Mouse (Mus musculus) large intestine, adult 2 months (tissue): Measurements from ENCODE around the gene Abhd15. TPM values are rescaled to one million over a fixed set of nuclear protein-coding genes. Genes with fewer than 3 reads are reported as not detected.

Experiments
- DNase-seq: peaks from one replicate; pipeline ENCODE4 v3.0.0-alpha.2; 2012; ENCODE audit warnings: low read depth, low spot score
- WGBS: fragments of 180-500 bp; shearing (Covaris S2); methylation state at CpG from one replicate; pipeline ENCODE4 v1.1.7; 2018; 5-methylcytosine and 5-hydroxymethylcytosine counted together
- polyA plus RNA-seq: library from polyadenylated mRNA; depleted of rRNA; stranded (reverse); fragments of >200 nt; gene quantifications from 2 replicates; pipeline ENCODE4 v1.2.3, GENCODE M21; 2012; rRNA removed

Gene Abhd15
- polyA plus RNA-seq = 1.0 and 1.8 TPM in 2 replicates

- under 1% methylated on average over 72 of the region's 72 CpGs for WGBS
- DNase-seq = no peak
Measured at GRCm38 (mm10) chr11:77514832-77515636, at the start of gene Abhd15. Abhd15 (plus strand) TSS chr11:77515121.

- WGBS = 39% methylated on average over 9 of the region's 9 CpGs
- no peak for DNase-seq
Measured at GRCm38 (mm10) chr11:77466544-77466943, 48.4 kb upstream of the Abhd15 start.

DNA sequence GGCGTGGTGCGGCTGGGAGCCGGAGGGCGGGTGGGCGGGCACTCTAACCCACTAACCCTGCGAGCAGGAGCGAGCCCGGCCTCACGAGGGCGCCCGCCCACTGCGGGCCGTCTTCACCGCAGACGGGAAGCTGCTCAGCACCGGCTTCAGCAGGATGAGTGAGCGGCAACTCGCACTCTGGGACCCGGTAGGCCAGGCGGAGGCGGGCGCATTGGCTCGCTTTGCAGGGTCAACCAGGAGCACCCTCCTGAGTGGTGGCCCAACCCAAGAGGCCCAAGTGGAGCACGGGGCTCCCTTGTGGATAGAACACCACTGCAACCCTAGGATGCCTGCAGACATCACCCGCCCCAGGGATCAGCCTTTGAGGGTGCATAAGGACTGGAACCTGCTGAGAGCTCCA, 47.8 kb upstream of the Abhd15 start:
- 2% methylated on average over 25 of the region's 25 CpGs for WGBS
- DNase-seq = no peak

DNA sequence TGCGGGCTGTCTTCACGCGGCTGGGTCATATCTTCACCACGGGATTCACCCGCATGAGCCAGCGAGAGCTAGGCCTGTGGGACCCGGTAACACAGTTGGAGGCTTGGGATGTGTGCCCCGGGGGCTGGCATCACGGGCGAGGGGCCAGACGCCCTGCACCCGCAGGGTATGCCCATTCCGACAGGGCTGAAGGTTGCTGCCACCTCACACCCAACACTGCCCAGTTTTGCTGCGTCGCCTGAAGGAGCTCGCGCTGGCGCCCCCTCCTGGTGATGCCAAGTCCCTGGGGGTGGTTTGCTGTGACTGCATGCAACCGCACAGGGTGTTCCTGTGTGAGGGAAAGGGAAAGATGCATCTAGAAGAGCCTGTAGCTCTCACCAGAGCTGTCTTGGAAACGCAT, 47.1 kb upstream of the Abhd15 start:
- no peak for DNase-seq
- 10% methylated on average over 20 of the region's 20 CpGs for WGBS

DNA sequence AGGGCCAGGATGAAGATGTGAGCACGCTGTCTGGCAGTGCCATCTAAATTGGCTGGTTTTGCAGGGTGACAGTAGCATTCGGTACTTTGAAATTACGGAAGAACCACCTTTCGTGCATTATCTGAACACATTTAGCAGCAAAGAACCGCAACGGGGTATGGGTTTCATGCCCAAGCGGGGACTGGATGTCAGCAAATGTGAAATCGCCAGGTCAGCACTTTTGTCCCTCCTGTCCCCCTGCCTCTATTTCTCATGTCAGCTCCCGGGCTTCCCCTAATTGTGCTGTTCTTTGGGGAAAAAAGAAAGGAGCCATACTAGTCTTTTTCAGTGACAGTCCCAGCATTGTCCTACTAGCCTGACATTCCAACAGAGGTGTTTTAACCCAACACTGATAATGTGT, 46.5 kb upstream of the Abhd15 start:
- 91% methylated on average over 9 of the region's 9 CpGs for WGBS
- no peak for DNase-seq

DNA sequence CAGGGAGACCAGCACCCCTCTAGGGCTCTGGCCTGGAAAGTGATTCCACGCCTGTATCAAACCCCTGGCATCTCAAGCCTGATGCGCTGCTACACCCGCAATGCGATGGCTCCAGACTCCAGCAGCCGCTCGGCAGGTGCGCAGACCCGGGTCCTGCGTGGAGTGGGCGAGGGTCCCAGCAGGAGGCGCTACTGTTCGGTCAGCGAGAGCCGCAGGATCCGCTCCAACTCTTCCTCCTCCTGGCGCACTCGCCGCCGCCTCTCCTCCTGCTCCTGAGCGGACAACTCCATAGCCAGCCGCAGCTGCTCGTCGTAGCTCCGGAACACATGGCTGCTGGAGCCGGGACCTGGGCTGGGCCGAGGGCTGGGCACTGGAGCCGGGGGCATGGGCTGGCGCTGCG, 43.5 kb upstream of the Abhd15 start:
- 80% methylated on average over 29 of the region's 29 CpGs for WGBS
- DNase-seq = no peak

- 92% methylated on average over 16 of the region's 16 CpGs for WGBS
- DNase-seq = no peak
Measured at GRCm38 (mm10) chr11:77472775-77473174, 42.1 kb upstream of the Abhd15 start.

DNA sequence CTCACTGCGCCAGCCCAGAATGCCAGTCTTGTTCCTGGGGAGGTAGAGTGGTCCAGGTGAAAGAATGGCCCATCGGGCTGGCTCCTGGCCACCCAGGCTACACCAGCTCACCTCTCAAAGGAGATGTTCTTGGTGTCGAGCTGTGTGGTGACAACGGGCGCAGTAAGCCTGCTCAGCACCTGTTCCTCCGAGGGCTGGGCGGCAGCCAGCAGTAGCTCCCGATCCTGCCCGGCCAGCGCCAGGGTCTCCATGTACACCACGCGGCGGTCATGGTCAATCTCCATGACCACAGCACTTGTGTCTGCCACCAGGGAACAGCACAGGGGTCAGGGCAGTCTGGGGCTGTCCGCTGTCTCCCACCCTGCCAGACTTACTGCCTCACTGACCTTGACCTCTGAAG, 38.7 kb upstream of the Abhd15 start:
- WGBS = 90% methylated on average over 14 of the region's 14 CpGs
- no peak for DNase-seq

- 30% methylated on average over 6 of the region's 6 CpGs for WGBS
- DNase-seq = no peak
Measured at GRCm38 (mm10) chr11:77476895-77477294, 38.0 kb upstream of the Abhd15 start.

- WGBS = 63% methylated on average over 3 of the region's 3 CpGs
Measured at GRCm38 (mm10) chr11:77483043-77483442, 31.9 kb upstream of the Abhd15 start.

DNA sequence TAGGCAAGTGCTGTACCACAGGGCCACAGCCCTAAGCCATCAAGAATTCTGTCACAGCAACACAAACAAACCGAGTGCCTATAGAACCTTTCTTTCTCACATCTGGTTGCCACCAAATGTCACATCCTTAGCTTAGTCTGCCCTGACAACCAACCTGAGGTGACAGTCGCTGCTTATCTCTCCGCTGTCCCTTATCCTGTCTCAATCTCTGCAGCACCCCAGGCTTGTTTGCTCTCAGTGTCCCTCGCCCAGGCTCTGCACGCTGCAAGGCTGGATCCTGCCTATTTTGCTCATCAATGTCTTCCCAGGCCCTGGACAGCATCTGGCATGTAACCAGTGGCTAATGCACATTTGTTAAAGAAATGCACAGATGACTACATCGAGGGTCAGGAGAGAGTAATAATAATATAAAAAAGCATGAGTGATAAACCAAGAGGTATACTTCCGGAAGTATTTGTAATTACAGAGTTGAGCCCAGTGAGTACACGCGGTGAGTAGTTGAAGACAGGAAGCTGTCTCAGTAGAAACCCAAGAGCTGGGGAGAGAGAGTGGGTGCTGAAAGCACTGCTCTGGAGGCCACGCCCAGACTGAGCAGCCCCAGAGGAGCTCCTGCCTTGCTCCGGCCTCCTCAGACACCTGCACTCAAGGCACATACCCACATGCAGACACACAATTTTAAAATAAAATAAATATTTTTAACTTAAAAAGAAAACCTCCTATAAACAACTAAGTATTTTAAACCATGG, 31.2 kb upstream of the Abhd15 start:
- DNase-seq = no peak
- 63% methylated on average over 11 of the region's 11 CpGs for WGBS

More at GRCm38 (mm10) chr11:77483043-77483442, 31.9 kb upstream of the Abhd15 start:
- DNase-seq = no peak

DNA sequence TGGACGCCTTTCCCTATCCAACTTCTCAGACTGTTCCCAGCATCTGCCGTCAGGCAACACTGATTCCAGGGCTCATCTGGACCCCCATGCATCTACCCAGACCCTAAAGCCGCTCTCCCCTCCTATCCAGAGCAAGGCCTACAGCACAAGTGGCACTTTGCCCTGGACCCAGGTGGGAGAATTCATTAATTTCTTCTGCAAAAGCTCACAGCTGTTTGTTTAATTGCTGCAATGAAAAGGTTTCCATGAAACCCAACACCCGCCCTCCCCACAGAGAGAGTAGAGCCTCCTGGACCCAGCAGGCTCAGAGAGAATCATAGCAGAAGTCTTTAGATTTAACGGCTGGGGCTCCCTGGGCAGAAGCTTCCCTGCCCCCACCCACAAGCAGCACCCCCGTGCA, 29.7 kb upstream of the Abhd15 start:
- no peak for DNase-seq
- WGBS = 71% methylated on average over 6 of the region's 6 CpGs

DNA sequence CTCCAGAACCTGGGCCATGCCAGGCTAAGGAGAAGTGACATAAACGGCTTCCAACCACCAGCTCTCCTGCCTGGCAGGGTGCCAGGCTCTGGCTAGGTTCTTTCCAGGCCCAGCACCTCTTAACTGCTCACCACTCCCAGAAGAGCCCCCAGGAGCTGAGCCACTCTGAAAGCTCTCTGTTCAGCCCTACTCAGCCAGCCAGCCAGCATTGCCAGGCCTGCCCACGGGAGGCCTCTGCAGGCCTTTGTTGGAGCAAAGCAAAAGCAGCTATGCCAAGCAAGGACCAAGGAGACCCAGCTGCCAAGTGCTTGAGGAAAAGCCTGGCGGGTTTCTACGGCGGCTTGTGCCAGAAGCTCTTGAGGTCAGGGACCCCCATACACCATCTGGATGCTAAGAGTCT, 28.1 kb upstream of the Abhd15 start:
- DNase-seq = no peak
- 64% methylated on average over 5 of the region's 5 CpGs for WGBS

GRCm38 (mm10) chr11:77488771-77489581, 25.9 kb upstream of the Abhd15 start:
- 5% methylated on average over 55 of the region's 55 CpGs for WGBS
- DNase-seq = no peak

- 2% methylated on average over 78 of the region's 87 CpGs for WGBS
- no peak for DNase-seq
Measured at GRCm38 (mm10) chr11:77489591-77490235, 25.2 kb upstream of the Abhd15 start, which contains the start of gene Ankrd13b. Ankrd13b (minus strand) TSS chr11:77489678.

DNA sequence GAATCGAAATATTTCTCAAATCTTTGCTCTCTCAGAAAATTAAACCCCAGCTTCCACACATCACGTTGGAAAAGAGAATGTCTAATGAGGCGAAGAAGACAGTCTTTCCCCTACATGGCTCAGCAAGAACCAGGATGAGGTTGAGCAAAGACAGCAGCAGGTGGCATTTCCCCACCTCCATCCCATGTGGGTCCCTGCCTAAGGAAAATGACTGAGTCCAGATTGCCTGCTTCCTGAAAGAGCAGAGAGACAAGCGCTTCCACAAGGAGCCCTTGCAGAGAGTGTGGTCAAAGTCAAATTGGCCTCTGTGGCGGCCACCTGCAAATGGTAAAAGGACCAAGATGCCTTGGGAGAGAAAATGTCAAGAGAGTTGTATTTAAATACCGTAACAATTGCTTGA, 24.5 kb upstream of the Abhd15 start:
- 59% methylated on average over 6 of the region's 6 CpGs for WGBS

GRCm38 (mm10) chr11:77491123-77491501, 23.8 kb upstream of the Abhd15 start:
- 0% methylated on average over 13 of the region's 13 CpGs for WGBS
- DNase-seq = no peak

More for the DNA sequence above, 24.5 kb upstream of the Abhd15 start:
- no peak for DNase-seq

DNA sequence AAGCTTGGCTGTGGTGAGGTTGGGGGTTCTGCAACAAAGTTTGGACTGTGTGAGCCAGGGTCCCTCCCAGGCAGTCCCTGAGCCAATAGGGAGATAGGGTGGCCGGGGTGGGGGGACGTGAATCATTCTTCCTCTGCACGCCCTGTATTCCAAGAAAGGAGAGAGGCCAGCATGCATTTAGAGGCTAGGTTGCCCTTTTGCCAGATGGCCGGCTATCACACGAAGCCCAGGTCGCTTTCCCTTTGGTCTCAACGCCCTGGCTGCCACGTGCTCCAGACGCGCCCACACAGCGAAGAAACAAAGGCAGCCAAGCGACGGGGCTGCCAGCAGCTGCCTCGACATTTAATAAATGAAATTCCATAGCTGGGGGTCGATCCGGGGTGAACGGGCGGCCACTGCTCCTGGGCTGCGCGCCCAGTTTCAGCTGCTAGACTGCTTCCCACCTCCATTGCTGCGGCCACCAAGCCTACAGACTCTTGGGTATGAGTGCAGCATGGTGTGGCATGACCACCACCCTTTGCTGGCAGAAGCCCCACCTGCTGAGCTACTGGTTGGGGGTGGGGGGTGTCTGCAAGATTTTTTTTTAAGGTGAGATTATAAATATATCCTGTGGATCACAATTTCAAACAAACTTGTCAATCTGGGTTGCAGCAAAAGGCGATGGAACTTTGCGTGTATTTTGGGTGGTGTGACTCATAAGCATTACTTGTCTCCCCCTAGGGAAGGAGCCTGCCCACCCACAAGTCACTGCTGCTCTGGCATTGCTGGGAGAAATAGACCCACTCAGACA, 23.2 kb upstream of the Abhd15 start:
- WGBS = 1% methylated on average over 23 of the region's 23 CpGs
- DNase-seq = no peak

GRCm38 (mm10) chr11:77492311-77492871, 22.5 kb upstream of the Abhd15 start:
- WGBS = 1% methylated on average over 18 of the region's 18 CpGs
- no peak for DNase-seq
